Mouse (Mus musculus): ENCODE measurements around the gene Cd68.
A peak's percentile ranks its signal among the peaks of the same experiment; 100 is the strongest.

Cd68 gene

DNA sequence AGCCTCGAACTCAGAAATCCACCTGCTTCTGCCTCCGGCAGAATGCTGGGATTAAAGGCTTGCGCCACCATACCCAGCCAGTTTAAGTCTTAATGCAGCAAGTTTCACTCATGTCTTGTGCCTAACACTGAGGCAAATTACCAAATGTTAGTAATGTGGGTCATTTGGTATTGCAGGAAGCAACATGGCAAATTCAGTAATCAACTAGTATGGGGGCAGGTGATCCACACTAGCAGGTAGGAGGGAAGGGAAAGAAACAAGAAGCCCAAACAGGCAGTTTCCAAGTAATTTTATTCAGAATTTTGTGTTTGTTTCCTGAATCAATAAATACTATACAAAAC, 682 bp upstream of the Cd68 start:
- DNase-seq (ENCODE audit: low spot score in 2 of 2): no peak

DNA sequence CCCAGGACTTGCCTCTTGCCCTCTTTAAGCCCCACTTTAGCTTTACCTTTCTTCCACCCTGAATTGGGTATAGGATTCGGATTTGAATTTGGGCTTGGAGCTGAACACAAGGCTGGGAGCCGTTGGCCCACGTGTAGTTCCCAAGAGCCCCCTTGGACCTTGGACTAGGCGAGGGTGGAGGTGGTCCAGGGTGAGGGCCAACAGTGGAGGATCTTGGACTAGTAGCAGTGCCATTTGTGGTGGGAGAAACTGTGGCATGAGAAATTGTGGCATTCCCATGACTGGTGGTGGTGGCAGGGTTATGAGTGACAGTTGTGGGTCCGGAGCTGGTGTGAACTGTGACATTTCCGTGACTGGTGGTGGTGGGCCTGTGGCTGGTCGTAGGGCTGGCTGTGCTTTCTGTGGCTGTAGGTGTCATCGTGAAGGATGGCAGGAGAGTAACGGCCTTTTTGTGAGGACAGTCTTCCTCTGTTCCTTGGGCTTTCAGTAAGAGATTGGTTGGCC, 444 bp downstream of the Cd68 start:
- DNase-seq (ENCODE audit: low spot score in 2 of 2): no peak

DNA sequence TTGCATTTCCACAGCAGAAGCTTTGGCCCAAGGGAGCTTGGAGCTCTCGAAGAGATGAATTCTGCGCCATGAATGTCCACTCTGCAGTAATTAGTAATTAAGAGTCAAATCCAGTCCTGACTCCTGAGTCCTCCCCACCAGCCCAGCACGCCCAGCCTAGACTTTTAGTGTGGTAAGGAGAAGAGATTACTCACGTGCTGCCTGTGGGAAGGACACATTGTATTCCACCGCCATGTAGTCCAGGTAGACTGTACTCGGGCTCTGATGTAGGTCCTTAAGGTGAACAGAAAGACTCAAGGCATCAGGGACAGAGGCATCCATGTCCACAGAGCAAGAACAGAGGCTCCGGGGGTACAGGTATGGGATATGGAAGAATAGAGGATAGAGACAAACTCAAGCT, 1.1 kb downstream of the Cd68 start:
- DNase-seq (ENCODE audit: low spot score in 2 of 2): no peak

DNA sequence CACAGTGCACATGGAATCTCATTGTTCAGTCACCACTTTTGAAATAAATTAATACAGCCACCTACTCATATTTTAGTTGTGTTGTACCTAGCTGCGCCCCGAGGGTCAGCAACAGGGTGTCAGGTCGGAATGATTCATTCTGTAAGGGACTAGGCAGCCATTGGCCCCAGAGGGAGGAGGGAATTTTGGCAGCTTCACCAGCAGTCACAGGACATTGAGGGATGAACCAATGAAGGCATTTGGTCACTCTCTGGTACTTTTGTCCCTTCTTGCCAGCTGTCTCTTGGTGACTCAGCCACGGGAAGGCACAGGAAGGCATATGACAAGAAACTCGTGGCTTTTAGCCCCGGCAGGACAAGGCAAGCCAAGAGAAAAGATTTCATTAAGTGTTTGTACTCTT, 2.2 kb downstream of the Cd68 start:
- no peak for DNase-seq (ENCODE audit: low spot score in 2 of 2)

DNA sequence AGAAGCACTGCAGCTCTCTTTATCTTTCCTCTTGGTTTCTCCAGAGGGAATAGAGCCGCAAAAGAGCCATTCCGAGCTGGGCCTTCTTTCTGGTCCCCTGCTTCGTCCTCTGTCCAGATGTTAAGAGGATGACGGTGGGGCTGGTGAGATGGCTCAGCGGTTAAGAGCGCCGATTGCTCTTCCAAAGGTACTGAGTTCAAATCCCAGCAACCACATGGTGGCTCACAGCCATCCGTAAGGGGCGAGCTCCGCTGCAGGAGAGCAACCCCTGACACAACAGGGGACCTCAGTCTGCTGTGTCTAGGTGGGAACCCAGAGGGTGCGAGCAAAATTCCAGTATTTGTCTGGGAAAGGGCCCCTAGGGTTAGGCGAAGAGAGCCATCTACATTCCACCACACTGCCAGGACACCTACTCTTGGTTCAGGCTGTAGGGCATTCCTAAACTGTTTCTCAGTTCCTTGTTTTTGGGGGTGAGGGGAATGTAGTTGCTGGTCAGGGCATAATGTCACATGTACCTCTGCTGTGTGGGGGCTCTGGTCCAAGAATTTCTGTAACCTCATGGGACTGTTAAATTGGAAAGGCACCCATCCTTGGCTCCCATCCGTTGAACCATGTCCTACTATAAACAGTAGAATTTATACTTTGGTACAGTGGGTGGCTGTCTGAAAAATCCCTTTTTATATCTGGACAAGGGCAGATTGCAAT, 2.8 kb downstream of the Cd68 start:
- no peak for DNase-seq (ENCODE audit: low spot score in 2 of 2)

DNA sequence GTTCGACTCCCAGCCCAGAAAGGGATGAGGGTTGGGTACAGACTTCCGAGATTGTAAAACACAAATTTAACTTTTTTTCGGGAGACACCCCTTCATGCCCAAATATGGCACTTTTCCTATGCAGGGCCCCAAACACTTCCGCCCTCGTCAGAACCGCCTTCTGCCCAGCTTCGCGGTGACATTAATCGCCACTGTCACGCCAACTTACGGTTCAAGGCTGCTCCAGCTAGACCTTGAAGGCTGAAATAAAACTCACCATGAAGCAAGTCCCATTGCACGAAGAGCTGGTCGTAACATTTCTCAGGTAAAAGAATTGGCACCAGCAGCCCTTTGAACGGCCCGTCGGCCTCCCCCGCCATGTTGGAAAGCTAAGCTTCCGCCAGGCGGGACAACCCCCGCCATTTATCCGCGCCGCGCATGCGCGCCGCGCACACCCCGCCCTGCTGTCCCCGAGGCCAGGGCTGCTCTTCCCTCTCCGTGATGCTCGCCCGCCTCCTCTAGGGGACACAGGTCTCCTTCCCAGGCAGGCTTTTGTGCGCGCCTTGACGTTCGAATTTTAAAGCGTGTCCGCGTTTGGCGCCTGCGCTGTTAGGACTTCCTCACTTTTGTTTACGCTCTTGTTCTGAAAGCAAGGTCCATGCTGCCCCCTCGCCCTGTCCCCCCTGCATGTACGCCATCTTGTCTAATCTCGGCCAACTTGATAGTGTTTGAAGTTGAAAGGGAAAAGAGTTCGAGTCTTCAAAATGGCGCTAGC, 3.6 kb downstream of the Cd68 start, which contains the start of gene Mpdu1:
Gene Mpdu1 (minus strand): TSS at position 430 of the 754 bp plus-strand sequence.
- DNase-seq (ENCODE audit: low spot score in 2 of 2): peak; percentile 82 to 92

DNA sequence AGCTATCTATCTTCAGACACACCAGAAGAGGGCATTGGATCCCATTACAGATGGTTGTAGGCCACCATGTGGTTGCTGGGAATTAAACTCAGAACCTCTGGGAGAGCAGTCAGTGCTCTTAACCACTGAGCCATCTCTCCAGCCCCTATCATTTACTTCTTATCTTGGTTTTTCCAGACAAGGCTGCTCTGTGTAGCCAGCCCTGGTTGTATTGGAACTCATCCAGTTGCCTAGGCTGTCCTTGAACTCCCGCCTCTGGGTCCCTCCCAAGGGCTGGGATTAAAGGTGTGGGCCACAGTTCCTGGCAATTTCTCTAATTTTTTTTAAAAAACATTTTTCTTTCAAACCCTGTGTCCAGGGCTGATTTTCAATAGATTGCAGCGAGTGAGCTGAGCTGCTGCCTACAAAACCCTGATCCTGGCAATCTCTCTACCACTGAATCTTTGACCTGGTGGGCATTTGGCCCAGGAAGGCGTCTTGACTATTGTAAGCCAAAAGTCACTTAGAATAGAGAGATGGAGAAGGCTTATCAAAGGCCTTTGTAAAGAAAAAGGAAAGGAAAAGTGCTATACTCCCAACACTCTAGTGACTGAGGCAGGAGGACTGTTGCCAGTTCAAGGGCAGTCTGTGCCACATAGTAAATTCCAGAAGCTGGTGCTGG, 4.6 kb downstream of the Cd68 start:
- no peak for DNase-seq (ENCODE audit: low spot score in 2 of 2)

DNA sequence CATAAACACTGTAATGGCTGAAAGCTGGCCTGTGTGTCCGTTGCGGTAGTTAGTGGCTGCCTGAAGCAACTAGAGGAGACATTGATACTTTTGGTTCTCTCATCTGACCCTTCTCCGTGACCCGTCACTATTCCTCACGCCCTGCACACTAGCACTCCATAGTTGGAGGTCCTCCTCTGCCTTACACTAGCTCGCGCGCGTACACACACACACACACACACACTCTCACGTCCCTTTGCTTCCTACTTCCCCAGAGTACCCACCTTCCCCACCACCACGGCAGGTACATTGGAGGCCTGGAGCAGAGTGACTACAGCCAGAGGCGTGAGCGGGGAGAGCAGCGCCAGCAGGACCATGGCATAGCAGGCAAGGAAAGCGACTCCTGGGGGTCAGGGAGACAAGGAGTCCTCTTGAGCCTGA, 8.5 kb downstream of the Cd68 start:
- no peak for DNase-seq (ENCODE audit: low spot score in 2 of 2)

DNA sequence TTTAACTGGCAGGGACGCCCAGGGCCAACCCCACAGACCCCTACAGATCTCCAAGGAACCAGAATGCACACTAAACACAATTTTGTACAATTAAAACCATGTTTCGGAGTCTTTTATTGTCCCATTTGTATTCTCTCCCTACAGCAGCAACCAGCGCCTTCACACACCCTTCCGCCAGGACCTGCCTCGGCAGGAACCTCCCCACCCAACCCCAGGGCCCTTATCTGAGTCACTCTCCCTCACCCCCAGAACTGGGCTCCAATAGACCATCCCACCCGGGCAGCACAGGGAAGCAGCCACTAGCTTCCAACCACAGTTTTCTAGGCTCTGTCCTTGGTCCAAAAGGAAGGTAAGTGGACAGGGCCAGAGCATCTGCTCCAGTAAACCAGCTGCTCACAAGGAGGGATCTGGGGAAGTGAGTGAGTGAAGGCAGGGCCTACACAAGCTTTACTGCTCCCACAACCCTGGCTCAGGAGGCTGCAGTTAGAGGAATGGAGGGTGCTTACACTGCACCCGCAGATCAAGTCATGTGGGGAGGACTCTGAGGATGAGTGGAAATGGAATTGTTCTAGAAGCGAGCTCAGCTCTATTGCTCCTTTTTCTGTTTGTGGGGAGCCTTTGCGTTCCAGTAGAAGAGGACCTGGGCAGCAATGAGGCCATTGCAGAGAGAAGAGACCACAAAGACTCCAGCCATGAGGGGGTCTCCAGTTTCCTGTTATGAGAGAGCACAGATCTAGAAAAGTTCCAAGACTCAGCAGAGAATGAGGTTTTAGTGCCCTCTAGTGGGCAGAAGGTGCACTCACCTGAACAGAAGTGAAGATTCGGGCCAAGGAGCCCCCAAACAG, 9.1 kb downstream of the Cd68 start:
- peak in 1 of 2 experiments; percentile 59 for DNase-seq (ENCODE audit: low spot score in 2 of 2)

DNA sequence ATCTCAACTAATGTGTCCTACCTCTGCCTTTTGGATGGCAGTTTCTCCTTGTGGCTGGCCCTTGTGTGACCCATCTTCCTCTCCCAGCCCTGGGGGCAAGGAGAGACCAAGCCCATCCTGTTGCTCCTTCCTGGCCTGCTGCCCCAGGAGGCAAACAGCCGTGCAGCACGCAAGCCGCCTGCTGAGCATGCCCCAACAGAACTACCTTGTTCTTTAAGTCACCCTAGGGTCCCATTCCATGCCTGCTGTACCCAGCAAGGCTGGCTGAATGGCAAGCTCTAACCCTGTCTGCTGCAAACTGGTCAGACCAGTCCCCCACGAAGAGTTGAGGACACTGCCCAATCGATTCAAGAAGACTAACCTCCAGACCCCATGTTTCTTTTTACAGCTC, 9.9 kb downstream of the Cd68 start:
- no peak for DNase-seq (ENCODE audit: low spot score in 2 of 2)

DNA sequence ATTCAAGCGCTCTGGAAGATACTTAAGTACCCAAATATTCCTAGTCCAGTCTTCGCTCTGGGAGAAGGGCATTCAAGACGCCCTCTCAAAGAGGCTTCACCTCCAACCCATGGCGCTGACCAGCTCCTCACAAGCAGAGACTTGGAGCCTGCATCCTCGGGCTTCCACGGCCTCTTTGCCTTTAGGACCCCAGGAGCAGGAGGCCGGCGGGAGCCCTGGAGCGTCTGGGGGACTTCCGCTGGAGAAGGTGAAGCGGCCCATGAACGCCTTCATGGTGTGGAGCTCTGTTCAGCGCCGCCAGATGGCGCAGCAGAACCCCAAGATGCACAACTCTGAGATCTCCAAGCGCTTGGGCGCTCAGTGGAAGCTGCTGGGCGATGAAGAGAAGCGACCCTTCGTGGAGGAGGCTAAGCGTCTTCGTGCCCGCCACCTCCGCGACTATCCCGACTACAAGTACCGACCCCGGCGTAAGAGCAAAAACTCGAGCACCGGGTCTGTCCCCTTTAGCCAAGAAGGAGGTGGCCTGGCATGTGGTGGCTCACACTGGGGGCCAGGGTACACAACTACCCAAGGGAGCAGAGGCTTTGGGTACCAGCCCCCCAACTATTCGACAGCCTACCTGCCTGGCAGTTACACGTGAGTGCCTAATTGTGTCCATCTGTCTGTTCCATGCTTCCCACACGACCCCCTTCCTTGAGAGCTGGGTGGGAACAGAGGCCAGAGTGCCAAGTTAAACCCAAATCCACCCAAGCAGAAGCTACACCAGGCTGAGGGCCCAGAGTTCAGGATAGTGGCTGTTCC, 10.5 kb downstream of the Cd68 start, which contains the start of gene Sox15:
Gene Sox15 (plus strand): TSS at position 51 of the 801 bp plus-strand sequence.
- DNase-seq (ENCODE audit: low spot score in 2 of 2): peak; percentile 54 to 77

DNA sequence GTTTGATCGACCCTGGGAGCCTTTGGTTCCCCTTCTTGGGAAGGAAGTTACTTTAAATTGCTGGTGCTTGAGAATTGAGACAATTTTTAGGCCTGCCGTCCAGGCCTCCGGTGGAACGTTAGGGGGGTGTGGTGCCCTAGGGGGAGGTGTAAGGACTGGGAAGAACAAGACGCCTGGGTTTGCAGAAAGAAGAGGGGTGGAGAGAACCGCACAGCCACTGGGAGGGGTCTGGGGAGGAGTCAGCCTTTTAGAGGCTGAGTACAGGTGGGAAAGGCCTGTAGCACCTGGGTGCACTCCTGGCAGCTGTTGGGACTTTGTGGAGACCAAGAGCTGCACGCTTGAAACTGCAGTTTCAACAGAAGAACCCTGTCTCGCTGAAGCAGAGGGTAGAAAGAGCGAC, 11.2 kb downstream of the Cd68 start:
- no peak for DNase-seq (ENCODE audit: low spot score in 2 of 2)

DNA sequence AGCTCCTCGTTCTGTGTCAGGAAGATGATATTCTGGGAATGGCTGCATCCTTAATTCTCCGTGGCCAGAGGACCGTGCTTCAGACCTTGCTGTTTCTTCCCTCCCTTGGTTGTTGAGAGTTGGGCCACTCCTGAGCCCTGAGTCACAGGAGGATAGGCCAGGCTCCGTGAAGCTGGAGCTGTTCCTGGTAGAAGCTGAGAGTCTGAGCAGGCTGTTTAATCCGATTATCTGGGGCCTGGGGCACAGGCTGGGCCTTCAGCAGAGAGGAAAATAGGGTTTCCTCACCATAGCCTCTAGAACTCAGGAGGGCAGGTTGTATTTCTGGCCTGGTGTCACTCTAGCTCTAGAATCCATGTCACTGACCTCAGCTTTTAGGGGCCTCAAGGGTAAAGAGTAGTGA, 12.6 kb downstream of the Cd68 start:
- DNase-seq (ENCODE audit: low spot score in 2 of 2): no peak

DNA sequence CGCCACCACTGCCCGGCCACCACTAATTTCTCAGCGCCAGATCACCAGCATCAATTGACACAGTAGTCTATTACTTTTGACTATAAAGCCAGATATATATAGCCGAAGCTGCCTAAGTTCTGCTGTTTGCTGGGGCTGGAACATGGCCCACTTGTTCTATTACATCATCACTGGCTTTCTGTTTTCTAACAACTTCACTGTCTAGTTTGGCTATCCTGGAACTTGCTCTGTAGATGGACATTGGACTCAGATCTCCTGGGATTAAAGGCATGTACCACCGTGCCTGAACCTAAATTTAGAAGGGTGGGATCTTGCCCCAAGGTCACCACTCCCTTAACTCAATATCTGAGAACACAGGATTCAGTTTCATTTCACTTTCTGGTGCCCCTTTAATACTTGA, 20.1 kb downstream of the Cd68 start:
- DNase-seq (ENCODE audit: low spot score in 2 of 2): no peak

DNA sequence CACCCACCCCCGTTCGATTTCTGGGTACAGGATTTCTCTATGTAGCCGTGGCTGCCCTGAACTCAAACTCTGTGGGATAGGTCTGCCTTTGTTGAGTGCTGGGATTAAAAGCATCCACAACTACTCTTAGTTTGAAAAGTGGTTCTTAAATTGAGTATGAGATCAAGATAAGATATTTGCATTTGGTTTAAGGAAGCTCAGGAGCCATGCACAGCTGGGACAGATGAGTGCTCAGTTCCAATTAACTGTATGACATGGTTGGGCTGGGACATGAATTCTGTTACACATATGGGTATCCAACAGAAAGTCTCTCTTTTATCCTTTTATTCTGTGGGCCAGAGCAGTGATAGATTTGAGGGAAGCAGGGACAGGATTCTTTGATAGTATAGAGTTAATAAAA, 30.5 kb downstream of the Cd68 start:
- DNase-seq (ENCODE audit: low spot score in 2 of 2): no peak

DNA sequence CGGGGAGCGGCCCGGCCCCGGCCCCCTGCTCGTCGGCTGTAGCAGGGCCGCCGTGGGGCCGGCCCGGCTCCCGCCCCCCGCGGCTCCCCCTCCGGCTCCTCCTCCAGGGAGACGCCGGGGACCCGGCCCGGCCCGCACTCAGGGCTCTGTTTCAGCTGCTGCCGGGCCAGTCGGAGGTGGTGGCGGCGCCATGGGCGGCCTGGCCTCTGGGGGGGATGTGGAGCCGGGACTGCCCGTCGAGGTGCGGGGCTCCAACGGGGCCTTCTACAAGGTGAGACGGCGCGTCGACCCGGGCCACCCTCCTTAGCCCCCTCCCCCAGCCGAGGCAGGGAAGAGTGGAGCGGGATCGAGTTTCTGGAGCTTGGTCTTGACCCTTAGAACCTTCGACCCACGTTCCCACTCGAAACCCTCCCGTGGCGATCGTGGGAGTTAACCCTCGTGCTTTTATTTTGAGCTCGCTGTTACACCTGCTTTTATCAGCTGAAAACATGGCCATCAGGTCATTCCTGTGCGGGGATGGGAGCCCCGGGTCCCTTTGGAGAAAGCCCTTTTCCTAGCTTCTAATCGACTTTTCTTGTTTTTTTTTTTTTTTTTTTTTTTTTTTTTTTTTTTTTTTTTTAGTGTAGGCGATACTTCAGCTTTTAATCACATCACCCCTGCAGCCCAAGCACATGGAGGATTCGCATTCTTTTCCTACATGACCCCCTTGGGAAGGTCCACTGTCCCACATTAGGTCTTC, 32.7 kb downstream of the Cd68 start:
- DNase-seq (ENCODE audit: low spot score in 2 of 2): no peak

DNA sequence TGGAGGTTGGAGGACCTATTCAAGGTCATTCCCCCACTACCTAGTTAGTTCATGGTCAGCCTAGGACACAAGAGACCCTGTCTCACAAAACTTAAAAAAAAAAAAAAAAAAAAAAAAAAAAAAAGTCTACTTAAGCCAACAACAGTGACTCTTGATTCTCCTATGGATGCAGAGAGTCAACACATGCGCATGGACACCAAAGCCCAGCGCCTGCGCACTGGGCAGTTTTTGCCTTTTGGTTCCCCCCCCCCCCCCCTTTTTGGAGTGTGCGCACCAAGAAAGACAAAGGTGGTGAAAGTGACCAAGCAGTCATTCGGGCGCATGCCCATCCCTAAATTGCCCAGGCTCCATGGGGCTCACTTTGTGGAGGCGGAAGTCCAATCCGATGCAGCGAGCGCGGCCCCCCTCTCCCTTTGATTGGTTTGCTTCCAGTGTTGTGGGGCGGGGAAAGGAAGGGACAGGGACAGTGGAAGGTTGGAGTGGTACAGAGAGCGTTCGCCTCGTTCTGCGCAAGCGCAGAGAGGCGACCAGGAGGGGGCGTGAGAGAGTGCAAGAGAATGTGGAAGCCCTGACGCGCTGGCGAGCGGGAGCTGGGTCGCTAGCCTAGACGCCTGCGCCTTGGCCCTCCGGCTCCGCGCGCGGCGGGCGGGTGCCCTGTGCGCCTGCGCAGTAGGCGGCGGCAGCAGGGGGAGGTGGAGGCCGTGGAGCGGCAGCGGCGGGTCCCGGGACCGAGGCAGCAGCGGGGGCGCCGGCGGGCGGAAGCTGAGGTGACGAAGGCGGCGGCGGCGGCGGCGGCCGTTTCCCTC, 33.5 kb downstream of the Cd68 start, which contains the start of gene Fxr2:
Gene Fxr2 (plus strand): TSS at position 707 of the 806 bp plus-strand sequence.
- DNase-seq (ENCODE audit: low spot score in 2 of 2): peak; percentile 100

DNA sequence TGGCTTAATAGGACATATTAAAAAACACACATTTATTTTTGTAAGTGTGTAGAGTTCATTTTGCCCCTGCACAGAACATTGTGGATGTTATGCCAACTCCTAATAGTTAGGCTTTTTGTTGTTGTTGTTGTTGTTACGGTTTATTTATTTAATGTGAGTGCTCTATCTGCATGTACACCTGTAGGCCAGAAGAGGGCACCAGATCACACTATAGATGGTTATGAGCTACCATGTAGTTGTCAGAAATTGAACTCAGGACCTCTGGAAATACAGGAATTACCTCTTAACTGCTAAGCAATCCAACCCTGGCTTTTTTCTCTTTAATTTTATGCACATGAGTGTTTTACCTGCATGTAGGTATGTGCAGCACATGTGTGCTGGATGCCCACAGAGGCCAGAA, 36.2 kb downstream of the Cd68 start:
- no peak for DNase-seq (ENCODE audit: low spot score in 2 of 2)

DNA sequence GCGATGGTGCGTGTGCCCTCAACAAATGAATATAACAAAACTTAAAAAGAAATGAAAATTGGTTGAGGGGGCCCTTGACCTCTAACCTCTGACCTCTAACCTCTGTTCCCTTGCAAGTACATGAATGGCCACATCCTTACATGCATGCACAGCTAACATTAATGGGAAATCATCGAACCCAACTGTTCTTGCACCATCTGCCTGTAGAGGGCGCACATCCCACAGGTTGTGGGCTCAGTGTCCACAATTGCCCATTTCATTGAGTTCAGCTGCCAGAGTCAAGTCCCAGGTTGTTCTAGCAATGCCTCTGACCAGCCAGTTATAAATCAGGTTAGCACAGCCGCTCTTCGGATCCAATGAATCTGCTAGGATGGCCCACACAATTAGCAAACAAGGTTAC, 37.7 kb downstream of the Cd68 start:
- peak; percentile 45 to 80 for DNase-seq (ENCODE audit: low spot score in 2 of 2)

Measured in cerebellum, postnatal 4 days (tissue).